Mouse (Mus musculus) embryonic facial prominence, embryonic 12.5 days (tissue): Measurements from ENCODE around the gene Cort. TPM values are rescaled to one million over a fixed set of nuclear protein-coding genes. Genes with fewer than 3 reads are reported as not detected.

ENCODE experiments used
- ATAC-seq: fragments of 200-750 bp; cut with Nextera tagmentation; 2 replicates; pipeline ENCODE4 v1.8.0; 2017; ENCODE audit not compliant: insufficient number of reproducible peaks, insufficient read depth, low FRiP score, low TSS enrichment
- H3K27ac ChIP-seq: fragments of 300-500 bp; sonication (generic); 2 replicates; pipeline ENCODE4 v1.5.1; 2016; ENCODE audit warnings: mild to moderate bottlenecking
- H3K27me3 ChIP-seq: fragments of 300-500 bp; sonication (generic); 2 replicates; pipeline ENCODE4 v1.6.1; 2016; ENCODE audit warnings: mild to moderate bottlenecking, moderate library complexity
- H3K36me3 ChIP-seq: fragments of 300-500 bp; sonication (generic); 2 replicates; pipeline ENCODE4 v1.6.1; 2016; ENCODE audit warnings: mild to moderate bottlenecking
- H3K4me1 ChIP-seq: fragments of 300-500 bp; sonication (generic); 2 replicates; pipeline ENCODE4 v1.6.1; 2016
- H3K4me2 ChIP-seq: fragments of 300-500 bp; sonication (generic); replicated peaks from 2 replicates; pipeline ENCODE4 v1.6.1; 2016; ENCODE audit warnings: mild to moderate bottlenecking, moderate library complexity
- H3K4me3 ChIP-seq: fragments of 300-500 bp; sonication (generic); 2 replicates; pipeline ENCODE4 v1.5.1; 2016; ENCODE audit warnings: mild to moderate bottlenecking
- H3K9ac ChIP-seq: fragments of 300-500 bp; sonication (generic); 2 replicates; pipeline ENCODE4 v1.6.1; 2016; ENCODE audit warnings: mild to moderate bottlenecking, moderate library complexity
- H3K9me3 ChIP-seq: fragments of 300-500 bp; sonication (generic); 2 replicates; pipeline ENCODE4 v1.6.1; 2016; ENCODE audit warnings: mild to moderate bottlenecking, moderate library complexity
- WGBS: fragments of 180-500 bp; shearing (Covaris S2); methylation state at CpG from one replicate; pipeline ENCODE4 v1.1.7; 2016; 5-methylcytosine and 5-hydroxymethylcytosine counted together
- polyA plus RNA-seq: library from polyadenylated mRNA; unstranded; fragments of >200 nt; fragmentation: Nextera tagmentation; extraction: Ambion mirVana; gene quantifications from 2 replicates; pipeline ENCODE4 v1.2.1, GENCODE M21; 2016

Cort gene
- polyA plus RNA-seq, 1 experiment from 2014 or later = not detected

- 80% methylated on average over 7 of the region's 7 CpGs for WGBS
- no peaks in the 10 kb centered on the region for H3K27me3 ChIP-seq
- no peak for ATAC-seq
- no peaks in the 10 kb centered on the region for H3K4me1 ChIP-seq
- H3K9me3 ChIP-seq = no peaks in the 10 kb centered on the region
- no peak overlapping the region for H3K27ac ChIP-seq
- no peak overlapping the region for H3K9ac ChIP-seq
- H3K36me3 ChIP-seq = peaks cover 31% of the 10 kb centered on the region
- no peak overlapping the region for H3K4me3 ChIP-seq
- no peak overlapping the region for H3K4me2 ChIP-seq
Observed at GRCm38 (mm10) chr4:149147528-149147927, 21.0 kb upstream of the Cort start.

DNA sequence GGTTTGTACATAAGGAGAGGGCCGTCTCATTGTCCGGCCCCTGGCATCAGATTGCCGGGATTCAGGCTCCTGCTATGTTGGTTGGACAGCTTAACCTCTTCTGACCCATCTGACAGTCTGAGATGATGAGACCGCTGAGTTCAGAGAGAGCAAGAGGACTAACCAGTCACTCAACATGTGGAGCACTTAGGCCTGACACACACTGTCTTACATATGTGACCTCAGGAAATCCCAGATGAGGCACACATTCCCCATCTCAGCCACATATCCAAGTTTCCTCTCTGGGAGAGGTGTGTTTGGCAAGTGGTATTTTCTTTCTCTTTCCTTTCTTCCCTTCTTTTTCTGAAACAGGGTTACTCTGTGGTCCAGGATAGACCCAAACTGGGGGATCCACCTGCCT is 18.6 kb upstream of the Cort start:
- Histone ChIP-seq H3K27me3 (no peaks in the 10 kb centered on the region), H3K4me2 (no peak overlapping the region), H3K4me1 (no peaks in the 10 kb centered on the region), H3K9me3 (no peaks in the 10 kb centered on the region), H3K9ac (no peak overlapping the region), H3K4me3 (no peak overlapping the region), H3K27ac (no peak overlapping the region), H3K36me3 (peaks cover 9% of the 10 kb centered on the region)
- WGBS = 67% methylated on average over 4 of the region's 4 CpGs
- ATAC-seq = no peak

GRCm38 (mm10) chr4:149144459-149144858 is 17.9 kb upstream of the Cort start:
- H3K36me3 ChIP-seq = peaks cover 2% of the 10 kb centered on the region
- H3K27ac ChIP-seq = no peak overlapping the region
- H3K9me3 ChIP-seq = no peaks in the 10 kb centered on the region
- peak; percentile 68; the same call in 1 of the 2 replicates for ATAC-seq
- WGBS = 7% methylated on average over 3 of the region's 3 CpGs
- no peak overlapping the region for H3K4me2 ChIP-seq
- H3K4me3 ChIP-seq = no peak overlapping the region
- H3K4me1 ChIP-seq = no peaks in the 10 kb centered on the region
- H3K9ac ChIP-seq = no peak overlapping the region
- H3K27me3 ChIP-seq = no peaks in the 10 kb centered on the region

GRCm38 (mm10) chr4:149143594-149143993 is 17.0 kb upstream of the Cort start:
- no peak overlapping the region for H3K4me3 ChIP-seq
- H3K9me3 ChIP-seq = no peaks in the 10 kb centered on the region
- no peak for ATAC-seq
- H3K27ac ChIP-seq = no peak overlapping the region
- no peaks in the 10 kb centered on the region for H3K4me1 ChIP-seq
- no peak overlapping the region for H3K4me2 ChIP-seq
- H3K9ac ChIP-seq = no peak overlapping the region
- WGBS = 23% methylated on average over 4 of the region's 4 CpGs
- H3K27me3 ChIP-seq = no peaks in the 10 kb centered on the region
- H3K36me3 ChIP-seq = no peaks in the 10 kb centered on the region

DNA sequence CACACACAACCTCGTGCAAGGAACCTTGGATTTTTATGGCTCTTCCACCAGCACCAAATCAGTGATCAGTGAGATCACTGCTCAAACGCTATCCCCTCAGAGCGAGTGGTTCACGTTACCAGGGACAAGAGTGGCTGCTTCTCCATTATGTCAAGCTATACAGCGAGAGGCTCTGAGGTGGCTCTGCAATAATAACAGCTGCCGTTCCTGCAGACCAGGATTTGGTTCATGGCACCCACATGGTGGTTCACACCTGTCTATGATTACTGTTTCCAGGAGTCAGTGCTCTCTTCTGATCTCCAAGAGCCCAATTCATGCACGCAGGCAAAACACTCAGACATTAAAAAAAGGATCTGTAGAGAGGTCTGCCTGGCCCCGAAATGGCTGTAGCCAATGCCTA is 12.0 kb upstream of the Cort start:
- WGBS = 58% methylated on average over 8 of the region's 8 CpGs
- no peak for ATAC-seq

GRCm38 (mm10) chr4:149136982-149137770 is 10.6 kb upstream of the Cort start, which contains the start of gene Cenps:
Cenps (minus strand) TSS chr4:149137629.
- Histone ChIP-seq H3K4me3 (peak within 1 kb of the TSS; percentile 51), H3K27me3 (no peaks in the 10 kb centered on the region), H3K36me3 (no peaks in the 10 kb centered on the region), H3K27ac (peak within 1 kb of the TSS; percentile 92), H3K9me3 (no peaks in the 10 kb centered on the region), H3K9ac (peak within 1 kb of the TSS; percentile 66), H3K4me2 (peak within 1 kb of the TSS; percentile 57), H3K4me1 (peaks cover 8% of the 10 kb centered on the region; the same call in 1 of the 2 replicates)
- 2% methylated on average over 68 of the region's 68 CpGs for WGBS
- ATAC-seq = peak; percentile 78

More for the DNA sequence above, 12.0 kb upstream of the Cort start:
- no peak overlapping the region for H3K4me3 ChIP-seq
- H3K4me2 ChIP-seq = no peak overlapping the region
- no peak overlapping the region for H3K27ac ChIP-seq
- H3K27me3 ChIP-seq = no peaks in the 10 kb centered on the region
- H3K9ac ChIP-seq = no peak overlapping the region
- no peaks in the 10 kb centered on the region for H3K9me3 ChIP-seq
- H3K36me3 ChIP-seq = no peaks in the 10 kb centered on the region
- H3K4me1 ChIP-seq = peaks cover 8% of the 10 kb centered on the region; the same call in 1 of the 2 replicates

DNA sequence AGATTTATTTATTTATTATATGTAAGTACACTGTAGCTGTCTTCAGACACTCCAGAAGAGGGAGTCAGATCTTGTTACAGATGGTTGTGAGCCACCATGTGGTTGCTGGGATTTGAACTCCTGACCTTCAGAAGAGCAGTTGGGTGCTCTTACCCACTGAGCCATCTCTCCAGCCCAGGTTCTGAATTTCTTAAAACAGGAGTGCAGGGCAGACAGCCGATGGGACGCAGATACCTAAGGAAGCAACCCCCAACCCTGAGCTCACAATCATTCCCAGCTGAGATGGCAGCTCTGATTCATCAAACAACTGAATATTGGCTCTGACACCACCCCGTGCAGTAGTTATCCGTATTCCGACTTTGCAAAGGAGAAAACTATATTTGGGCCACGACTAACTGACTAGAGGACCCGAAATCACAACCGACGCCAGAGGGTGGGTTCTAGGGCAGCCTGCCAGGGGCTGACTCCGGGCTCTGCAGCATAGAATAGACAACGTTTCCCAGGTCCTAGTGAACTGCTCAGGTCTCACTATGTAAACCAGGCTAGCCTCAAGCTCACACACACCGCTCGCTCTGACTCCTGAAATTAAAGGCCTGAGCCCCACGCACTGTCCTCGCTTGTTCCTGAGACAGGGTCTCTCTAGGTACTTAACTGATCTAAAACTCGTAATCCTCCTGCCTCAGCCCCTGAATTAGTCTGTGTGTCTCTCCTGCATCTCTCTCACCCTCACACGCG is 9.7 kb upstream of the Cort start:
- Histone ChIP-seq H3K36me3 (peaks cover 6% of the 10 kb centered on the region; the same call in 1 of the 2 replicates), H3K9me3 (no peaks in the 10 kb centered on the region), H3K27me3 (no peaks in the 10 kb centered on the region), H3K27ac (peak overlapping the region; percentile 92), H3K4me3 (peak overlapping the region; percentile 51), H3K4me2 (peak overlapping the region; percentile 57), H3K4me1 (peaks cover 8% of the 10 kb centered on the region; the same call in 1 of the 2 replicates), H3K9ac (peak overlapping the region; percentile 66; the same call in 1 of the 2 replicates)
- WGBS = 45% methylated on average over 18 of the region's 18 CpGs
- no peak for ATAC-seq

DNA sequence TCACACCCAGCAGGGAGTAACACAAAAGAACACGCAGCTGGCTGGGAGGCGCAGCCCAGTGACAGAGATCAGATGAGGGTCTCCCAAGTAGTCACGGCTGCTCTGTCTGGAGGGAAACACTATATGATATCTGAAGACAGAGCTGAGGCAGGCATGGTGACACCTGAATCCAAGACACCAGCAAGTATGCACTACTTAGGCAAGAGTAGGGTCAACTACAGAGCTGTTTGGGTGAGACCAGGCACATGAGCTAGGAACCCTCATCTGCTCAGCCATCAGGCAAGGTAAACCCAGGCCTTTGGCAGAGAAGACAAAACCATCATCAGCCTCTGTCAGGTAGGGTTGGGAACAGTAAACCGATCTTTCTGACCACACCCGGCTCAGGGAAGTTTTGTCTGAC is 6.8 kb upstream of the Cort start:
- H3K27me3 ChIP-seq = no peaks in the 10 kb centered on the region
- no peak for ATAC-seq
- 80% methylated on average over 5 of the region's 5 CpGs for WGBS

DNA sequence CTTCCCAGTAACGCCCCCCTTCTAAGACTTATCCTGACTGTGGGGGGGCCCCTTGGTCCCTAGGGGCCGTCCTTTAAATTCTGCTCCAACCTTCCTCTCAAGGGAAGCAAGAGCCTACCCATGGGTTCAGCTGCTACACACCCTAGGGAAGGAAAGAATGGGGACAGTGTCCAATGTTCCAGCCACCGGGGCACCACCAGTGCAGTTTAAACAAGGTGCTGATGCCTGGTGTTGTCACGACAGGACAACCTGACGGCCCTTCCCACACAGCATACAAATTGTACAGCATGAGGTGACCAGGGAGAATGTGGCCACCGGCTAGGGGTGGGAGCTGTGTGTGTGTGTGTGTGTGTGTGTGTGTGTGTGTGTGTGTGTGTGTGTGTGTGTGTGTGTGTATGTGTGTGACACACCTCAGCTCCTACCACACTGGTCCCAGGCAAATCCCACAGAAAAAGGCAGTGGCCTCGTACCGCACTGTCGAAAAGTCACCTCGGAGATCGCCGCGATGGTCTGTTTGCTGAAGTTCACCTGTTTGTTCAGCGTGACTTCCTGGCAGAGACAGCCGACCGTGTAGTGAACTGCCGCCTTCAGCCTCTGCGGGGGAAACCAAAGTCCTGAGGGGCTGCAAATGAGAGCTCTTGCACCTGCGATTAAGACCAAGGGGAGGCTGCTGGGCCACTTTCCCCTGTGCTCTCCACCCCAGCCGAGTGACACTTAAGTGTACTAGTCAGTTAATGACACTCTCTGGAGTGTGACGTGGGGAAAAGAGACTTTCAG is 5.4 kb upstream of the Cort start:
- peaks cover 8% of the 10 kb centered on the region; the same call in 1 of the 2 replicates for H3K4me1 ChIP-seq
- no peak for ATAC-seq
- H3K9ac ChIP-seq = no peak overlapping the region
- no peak overlapping the region for H3K4me2 ChIP-seq
- no peaks in the 10 kb centered on the region for H3K9me3 ChIP-seq
- H3K4me3 ChIP-seq = no peak overlapping the region
- H3K27me3 ChIP-seq = no peaks in the 10 kb centered on the region
- WGBS = 87% methylated on average over 21 of the region's 21 CpGs
- no peak overlapping the region for H3K27ac ChIP-seq
- peaks cover 35% of the 10 kb centered on the region for H3K36me3 ChIP-seq

More for the DNA sequence above, 6.8 kb upstream of the Cort start:
- H3K36me3 ChIP-seq = peaks cover 25% of the 10 kb centered on the region
- no peak overlapping the region for H3K9ac ChIP-seq
- H3K4me1 ChIP-seq = peaks cover 8% of the 10 kb centered on the region; the same call in 1 of the 2 replicates
- H3K4me2 ChIP-seq = no peak overlapping the region
- H3K9me3 ChIP-seq = no peaks in the 10 kb centered on the region
- H3K4me3 ChIP-seq = no peak overlapping the region
- H3K27ac ChIP-seq = no peak overlapping the region

GRCm38 (mm10) chr4:149131021-149131752 is 4.6 kb upstream of the Cort start:
- Histone ChIP-seq H3K9me3 (no peaks in the 10 kb centered on the region), H3K4me2 (no peak overlapping the region), H3K4me1 (peaks cover 2% of the 10 kb centered on the region; the same call in 1 of the 2 replicates), H3K27ac (no peak overlapping the region), H3K9ac (no peak overlapping the region), H3K36me3 (peaks cover 35% of the 10 kb centered on the region), H3K27me3 (no peaks in the 10 kb centered on the region), H3K4me3 (no peak overlapping the region)
- no peak for ATAC-seq
- WGBS = 71% methylated on average over 23 of the region's 23 CpGs

DNA sequence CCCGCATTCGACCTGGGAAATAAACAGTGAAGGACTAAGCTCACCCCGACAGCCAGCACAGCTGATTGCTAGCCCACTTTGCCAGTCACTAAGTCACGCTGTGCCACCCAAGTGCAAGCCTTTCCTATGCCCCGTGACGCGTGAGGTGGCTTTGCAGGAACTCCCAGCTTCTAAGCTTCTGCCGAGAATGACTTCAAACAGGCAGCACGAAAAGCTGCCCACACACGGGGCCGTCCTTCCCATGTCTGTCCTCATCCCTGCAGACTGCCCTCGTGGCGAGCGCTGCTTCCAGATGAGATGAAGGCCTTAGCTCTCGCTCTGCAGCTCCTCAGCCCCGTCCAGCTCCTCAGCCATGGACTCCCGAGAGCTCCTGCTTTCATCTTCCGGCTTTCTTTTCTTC is 1.9 kb upstream of the Cort start:
- no peak for ATAC-seq
- Histone ChIP-seq H3K36me3 (peaks cover 35% of the 10 kb centered on the region), H3K9ac (no peak overlapping the region)

More for the DNA sequence above, 1.9 kb upstream of the Cort start:
- Histone ChIP-seq H3K27me3 (no peaks in the 10 kb centered on the region), H3K9me3 (no peaks in the 10 kb centered on the region), H3K4me1 (0 out of 2 replicates have a peak, but pooled peaks cover 2% of the 10 kb centered on the region), H3K4me2 (no peak overlapping the region), H3K27ac (no peak overlapping the region), H3K4me3 (no peak overlapping the region)
- 87% methylated on average over 18 of the region's 18 CpGs for WGBS
